Mouse (Mus musculus): ENCODE data around the gene Ccdc92.

Gene Ccdc92

DNA sequence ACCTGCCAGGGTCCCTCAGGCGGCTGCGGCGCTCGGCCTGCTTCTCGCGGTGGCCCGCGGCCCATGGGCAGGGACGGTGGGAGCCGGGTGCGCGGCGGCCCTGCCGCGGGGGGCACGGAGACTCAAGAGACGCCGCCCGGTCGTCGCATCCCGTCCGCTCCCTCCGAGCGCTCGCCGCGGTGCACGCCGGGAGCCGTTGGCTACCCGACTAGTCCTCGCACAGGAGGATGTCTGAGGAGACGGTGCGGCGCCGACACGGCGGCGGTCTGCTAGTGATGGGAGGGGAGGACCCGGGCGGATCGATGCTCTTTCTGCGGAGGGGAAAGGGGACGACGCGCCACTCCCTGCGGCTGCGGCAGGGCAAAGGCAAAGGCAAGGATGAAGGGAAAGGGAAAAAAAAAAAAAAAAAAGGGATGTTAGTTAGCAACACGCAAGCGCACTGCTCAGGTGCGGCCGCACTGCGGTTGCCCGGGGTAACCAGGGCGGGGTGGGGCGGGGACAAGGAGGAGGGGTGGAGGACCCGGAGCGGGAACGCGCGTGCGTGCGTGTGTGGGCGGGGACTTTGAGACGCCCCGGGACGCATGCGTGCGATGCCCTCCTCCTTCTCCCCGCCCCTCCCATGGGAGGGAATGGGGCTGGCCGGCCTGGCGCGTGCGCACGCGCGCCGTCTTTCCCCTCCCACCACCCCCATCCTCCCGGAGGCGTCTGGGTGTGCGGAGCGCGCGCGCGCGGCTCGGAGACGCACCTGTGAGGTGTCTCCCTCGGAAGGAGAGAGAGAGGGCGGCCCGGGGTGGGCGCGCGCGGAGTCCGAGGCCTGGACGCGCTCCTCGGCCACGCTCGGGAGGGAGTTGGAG, at the start of gene Ccdc92, which contains the start of gene Zfp664:
TSS of gene Ccdc92 (minus strand) at position 412 of the 854 bp plus-strand sequence.
TSS of gene Zfp664 (plus strand) at position 679 of the 854 bp plus-strand sequence.
- peak; percentile 98 for DNase-seq (ENCODE audit: low read depth, low spot score)

DNA sequence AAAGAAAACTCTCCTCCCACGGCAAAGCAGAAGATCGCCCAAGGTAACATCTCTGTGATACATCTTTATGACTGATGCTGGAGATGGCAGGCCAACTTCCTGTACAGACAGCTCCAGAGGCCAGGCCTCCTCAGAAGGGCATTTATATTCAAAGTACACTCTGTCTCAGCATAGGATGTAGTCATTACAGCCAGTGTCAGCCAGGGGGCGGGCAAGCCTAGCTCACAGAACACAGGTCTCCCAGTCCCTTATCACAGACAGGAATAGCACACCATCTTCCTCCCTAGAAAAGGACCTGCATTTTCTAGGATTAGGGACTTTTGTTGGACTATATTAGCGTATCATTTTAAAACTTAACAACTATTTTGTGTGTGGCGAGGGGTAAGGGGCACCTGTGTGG, 46.6 kb upstream of the Ccdc92 start:
- DNase-seq (ENCODE audit: low read depth, low spot score): peak; percentile 67

DNA sequence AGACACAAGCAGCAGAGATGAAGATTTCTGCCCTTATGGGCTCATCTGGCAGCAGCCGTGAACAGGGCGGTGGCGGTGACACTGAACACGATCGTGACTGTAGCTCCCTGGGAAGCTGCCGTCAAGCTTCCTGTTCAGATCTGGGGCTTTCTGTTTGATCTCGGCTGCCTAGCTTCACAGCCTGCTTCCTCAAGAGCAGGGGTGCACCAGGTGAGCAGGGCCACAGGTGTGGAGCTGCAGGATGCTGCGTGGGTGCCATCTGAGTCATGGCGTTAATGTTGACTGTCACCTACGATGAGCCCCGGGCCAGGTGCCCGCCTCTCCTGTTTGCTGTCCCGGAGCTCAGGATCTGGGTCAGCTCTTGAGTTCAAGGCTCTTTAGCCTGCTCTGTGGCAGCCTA, 44.7 kb upstream of the Ccdc92 start:
- no peak for DNase-seq (ENCODE audit: low read depth, low spot score)

DNA sequence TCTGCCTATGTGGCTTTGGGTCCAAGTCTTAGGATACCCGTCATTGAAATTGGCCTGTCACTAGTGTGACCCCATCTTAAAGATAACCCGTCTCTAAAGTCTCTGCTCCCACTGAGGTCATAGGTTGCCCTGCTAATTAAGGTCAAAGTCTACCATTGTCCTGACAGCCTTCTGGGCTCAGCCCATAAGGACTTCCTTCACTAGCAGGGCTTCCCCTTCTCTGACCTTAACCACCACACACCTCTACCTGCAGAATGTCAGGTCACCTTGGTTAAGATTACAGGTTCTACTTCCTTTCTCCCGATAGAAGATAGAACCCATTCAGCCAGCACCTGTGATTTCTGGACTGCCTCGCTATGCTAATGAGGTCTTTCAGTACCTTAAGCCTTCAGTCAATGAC, 41.6 kb upstream of the Ccdc92 start:
- DNase-seq (ENCODE audit: low read depth, low spot score): no peak

DNA sequence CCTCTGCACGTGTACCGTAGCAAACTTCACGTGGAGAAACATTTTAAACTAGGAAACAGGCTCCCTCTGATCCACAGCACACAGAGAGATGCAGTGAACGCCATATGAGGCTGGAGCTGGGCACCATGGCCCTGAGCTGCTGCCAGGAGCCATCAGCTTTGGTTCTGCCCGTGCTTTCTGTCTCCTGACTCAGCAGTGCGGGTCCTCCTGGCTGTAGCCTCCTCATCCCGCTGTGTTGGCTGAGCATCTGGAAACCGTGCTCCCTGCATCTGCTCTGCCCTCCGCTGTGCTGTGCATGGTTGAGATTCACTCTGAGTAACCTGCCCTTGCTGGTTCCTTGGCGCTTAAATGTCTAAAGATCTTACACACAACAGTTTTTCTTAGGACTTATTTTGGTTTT, 40.0 kb upstream of the Ccdc92 start:
- DNase-seq (ENCODE audit: low read depth, low spot score): no peak

DNA sequence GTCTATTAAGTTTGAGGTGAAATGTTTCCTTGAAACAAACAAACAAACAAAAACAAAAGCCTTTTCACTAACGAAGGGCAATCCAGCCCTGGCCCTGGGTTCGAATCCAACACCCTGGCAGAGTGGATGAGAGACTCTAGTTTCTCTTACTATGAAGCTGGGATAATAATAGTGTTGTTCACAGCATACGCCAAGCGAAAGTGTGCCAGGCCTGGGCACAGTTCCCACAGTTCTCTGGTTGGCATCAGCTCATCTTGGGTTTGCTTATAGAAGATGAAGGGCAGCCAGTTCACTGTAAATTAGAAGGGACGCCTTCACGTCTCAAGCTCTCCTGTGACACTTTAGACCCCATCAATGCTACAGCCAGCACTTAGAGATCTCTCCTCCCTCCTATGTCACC, 39.5 kb upstream of the Ccdc92 start:
- DNase-seq (ENCODE audit: low read depth, low spot score): no peak

DNA sequence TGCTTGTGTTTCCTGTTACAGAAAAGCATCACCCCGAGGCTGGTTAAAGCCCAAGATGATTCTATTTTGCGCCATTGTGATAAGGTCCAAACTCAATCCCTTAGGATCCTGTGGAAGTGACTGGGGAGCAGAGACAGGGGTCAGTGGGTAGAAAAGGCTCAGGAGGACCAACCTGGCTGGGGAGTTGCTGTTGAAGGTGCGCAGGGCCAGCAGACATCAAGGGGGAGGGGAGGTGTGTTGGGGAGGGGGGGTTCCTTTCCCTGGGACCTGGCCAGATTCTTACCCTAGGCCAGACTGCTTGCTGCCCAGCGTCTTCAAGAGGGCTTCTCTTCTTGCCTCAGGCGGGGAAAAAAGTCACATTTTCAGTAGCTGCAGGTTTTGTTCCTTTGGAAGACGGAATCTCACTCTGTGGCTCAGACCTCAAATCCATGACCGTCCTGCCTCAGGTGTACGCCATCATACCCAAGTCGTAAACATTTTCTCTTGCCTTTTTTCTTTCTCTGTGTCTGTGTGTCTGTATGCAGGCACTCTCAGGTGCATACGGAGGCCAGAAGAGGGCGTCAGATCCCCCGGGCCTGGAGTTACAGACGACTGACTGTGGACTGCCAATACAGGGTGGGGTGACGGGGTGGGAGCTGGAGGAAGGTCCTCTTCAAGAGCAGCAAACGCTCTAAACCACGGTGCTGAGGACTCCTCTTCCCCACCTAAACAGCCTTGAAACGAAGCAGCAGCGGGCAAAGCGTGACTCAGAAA, 38.7 kb upstream of the Ccdc92 start:
- no peak for DNase-seq (ENCODE audit: low read depth, low spot score)

DNA sequence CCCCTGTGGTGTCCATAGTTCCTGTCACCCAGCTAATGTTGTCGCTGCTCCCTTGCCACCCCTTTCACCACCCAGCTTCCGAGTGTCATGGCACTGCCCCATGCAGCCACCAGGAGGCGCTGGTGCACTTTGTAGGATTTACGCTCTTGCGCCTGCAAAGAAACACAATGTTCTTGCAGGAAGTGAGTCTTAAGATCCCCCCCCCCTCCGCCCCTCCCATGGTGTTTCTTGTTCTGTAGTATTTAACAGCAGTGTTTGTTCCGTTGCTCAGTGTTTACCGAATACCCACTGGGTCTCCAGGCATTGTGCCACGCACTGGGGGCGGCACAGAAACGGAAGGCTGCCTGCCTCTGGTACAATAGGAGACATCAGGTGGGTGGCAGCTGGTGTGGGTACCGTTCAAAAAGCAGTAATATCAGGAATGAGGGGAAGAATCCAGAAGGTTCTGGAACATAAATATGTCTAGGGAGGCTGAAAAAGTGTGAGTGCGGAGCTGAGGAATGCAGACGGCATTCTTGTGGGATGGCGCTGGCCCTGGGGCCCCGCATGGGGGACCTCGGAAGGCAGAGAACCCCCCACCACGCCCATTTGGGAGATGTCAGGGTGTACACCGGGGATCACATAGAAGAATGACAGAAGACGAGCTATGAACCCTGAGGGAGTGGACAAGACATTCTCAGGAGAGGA, 37.9 kb upstream of the Ccdc92 start:
- peak; percentile 55 for DNase-seq (ENCODE audit: low read depth, low spot score)

DNA sequence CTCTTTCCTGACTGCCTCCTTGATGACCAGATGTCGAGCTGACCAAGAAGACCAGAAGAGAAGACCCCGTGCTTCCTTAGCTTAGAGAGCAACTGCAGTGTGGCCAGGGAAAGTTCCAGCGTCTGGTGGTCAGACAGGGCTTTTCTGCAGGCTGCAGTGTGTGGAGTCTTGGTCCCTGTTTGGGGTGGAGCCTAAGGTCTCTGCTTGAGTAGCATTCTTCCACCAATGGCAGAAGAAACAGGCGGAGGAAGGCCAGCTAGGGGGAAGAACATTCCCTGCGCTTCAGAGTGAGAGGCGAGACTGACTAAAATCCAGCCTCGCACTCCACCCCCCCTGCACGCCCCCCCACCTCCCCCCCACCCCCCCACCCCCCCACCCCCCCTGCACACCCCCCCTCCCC, 33.9 kb upstream of the Ccdc92 start:
- DNase-seq (ENCODE audit: low read depth, low spot score): no peak

DNA sequence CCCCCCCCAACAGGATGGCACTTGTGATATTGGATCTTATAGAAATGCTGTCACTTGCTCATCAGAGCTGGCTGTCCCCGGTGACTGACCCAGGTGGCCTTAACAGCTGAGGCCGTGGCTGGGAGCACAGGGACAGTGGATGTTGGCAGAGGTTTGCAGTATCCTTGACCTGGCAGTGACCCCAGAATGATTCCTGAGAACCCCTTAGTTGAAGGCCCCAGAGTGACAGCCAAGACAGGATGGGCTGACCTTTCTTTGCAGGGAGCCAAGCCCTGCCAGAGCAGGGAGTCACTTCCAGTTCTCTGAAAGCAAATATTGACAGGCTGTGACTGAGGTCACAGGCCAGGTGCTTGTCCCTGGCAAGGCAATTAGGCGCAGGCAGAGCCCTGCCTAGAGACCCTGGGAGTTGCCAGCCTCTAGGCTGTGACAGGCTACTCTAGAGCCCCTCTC, 29.7 kb upstream of the Ccdc92 start:
- DNase-seq (ENCODE audit: low read depth, low spot score): no peak

DNA sequence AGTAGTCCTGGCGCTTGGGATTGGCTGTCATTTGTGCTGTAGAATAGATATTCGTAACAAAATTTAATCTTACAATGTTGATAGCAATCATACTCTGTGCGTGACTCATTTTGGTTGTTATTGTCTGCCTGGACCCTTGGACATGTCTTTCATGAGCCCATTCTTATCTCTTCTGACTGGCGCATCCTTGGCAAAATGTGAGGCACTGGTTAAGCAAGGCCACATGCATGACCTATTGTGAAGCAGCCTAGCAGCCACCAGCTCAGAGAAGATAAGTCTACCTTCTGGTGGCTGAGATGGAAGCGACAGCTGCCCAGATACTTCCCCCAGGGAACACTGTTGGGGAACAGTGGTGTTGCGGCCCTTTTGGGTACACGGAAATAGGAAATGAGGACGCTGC, 26.4 kb upstream of the Ccdc92 start:
- DNase-seq (ENCODE audit: low read depth, low spot score): no peak

DNA sequence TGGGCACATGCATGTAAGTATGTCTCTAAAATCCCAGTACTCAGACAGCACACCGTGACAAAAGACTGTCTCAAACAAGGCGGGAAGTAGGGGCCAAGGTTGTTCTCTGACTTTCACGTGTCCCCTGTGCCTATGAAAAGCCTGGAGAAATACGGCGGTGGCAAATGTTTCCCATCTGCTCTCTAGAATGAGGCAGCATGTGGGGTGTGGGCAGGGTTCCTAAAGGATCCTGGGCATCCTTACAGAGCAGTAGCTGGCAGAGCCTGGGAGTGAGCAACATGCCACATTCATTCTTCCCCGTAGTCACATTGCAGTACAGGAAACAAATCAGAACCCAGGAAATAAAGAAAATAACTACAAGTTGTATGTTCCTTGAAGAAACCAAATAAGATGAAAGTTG, 21.7 kb upstream of the Ccdc92 start:
- no peak for DNase-seq (ENCODE audit: low read depth, low spot score)

DNA sequence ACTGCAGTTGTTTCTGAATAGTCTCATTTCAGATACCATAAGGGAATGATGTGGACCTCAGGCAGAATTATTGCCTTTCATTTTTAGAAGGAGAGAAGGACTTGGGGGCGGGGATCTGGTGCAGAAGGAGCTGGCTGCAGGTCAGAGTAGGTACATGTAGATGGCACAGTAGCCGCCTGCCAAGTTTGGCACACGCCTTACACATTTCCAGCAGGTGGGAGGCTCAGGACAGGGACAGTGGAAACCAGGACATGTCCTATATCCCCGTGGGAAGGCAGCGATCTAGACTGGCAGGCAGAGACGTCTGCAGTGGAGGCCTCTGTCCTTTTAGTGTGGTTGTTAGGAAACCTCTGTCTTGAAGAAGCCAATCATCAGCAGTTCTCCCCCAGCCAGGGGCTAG, 17.6 kb upstream of the Ccdc92 start:
- no peak for DNase-seq (ENCODE audit: low read depth, low spot score)

DNA sequence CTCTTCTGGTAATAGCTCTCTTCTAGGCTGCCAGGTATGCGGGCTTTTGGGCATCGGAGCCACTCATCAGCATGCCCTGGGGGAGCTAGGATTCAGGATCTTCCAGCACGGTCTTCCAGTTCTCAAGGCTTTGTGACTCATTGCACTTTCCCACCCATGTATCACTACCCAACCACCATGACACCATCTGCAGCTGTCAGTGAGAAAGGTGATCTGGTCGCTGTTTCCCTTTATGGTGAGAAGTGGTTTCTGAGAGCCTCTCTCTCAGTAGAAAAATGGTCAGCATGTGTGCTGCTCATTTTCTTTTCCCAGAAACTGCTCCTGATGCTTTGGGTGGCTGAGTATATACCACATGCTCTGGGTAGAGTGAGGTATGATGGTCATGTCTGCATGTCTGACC, 17.0 kb upstream of the Ccdc92 start:
- DNase-seq (ENCODE audit: low read depth, low spot score): no peak

DNA sequence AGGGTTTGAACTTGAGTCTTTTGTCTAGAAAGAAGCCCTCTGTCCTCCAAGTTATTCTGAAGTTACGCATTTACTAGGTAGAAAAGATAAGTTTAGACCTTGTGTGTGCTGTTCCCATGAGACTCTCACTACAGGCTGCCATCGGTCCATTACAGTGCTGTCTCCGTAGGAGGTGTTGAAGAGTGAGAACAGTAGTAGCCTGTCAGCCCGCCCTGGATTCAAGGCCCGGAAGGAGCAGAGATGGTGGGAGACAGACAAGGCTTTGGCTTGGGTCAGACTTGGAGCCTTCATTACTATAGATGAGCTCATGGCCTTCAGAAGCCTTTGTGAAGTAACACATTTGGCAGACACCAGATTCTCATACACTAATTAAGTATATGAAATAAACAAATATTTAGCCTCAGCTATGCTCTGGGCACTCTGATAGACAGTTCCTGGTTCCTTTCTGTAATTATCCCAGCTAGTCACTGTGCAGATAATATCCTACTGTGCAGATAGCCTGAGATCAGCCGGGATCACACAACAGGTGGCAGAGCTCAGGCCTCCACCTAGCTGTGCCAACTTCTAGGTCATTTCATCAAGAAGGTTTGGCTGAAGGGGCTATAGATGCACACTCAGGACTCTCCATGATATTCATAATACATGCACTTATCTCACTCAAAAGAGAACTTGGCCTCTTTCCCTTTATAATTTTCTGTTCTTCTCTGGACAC, 11.8 kb upstream of the Ccdc92 start:
- DNase-seq (ENCODE audit: low read depth, low spot score): no peak

DNA sequence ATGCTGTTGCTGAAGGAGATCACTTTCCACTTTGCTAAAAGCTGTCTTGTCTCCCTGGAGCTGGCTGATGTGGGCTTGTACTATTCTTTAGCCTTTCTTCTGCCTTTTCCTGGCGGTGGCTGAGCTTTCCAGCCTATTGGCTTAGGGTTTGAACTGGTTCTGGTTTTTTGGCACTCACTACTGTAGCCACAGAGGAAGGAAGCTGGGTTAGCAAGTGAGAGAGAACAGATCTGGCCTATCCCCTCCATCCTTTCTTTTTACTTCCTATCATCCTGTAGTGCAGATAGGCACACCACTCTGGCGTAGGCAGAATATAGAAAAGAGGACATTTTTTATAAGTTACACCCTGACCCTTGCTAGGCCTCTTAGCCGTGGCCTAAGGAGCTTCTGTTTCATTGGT, 10.9 kb upstream of the Ccdc92 start:
- no peak for DNase-seq (ENCODE audit: low read depth, low spot score)

DNA sequence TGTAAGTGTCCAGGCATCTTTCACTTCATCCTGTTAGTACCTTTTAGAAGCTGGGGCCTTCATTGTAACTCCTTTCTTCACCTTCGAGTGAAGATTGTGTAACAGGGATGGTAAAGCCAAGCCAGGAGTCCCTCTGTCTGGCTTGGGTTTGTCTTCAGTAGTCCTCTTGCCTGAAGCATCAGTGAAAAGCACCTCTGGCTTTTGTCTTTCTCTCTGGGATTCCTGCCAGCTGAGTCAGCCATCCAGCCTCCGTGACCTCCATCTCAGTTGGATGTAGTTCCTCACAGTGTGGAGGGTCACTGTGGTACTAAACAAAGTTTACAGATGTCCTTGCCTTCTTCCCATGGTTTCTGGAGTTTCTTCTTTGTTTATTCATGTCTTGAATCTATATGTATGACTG, 9.8 kb upstream of the Ccdc92 start:
- no peak for DNase-seq (ENCODE audit: low read depth, low spot score)

DNA sequence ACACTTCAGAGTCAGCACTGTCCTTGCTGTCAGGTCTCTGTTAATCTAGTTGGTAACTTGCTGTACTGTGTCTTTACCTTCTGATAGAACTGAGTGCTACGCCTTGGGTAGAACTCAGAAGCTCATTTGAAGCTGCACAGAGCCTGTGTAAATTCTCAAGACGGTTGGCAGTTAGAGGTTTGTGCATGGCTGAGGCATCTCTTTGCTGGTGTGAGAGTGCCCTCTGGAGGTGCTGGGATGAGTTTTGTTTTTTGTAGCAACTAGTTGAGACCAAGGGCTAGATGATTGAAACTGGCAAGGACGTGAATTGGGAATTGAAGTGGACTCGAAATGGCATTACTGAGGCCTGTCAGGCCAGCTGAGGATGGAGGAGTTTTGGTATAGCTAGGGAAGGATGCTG, 6.8 kb upstream of the Ccdc92 start:
- peak; percentile 34 for DNase-seq (ENCODE audit: low read depth, low spot score)

DNA sequence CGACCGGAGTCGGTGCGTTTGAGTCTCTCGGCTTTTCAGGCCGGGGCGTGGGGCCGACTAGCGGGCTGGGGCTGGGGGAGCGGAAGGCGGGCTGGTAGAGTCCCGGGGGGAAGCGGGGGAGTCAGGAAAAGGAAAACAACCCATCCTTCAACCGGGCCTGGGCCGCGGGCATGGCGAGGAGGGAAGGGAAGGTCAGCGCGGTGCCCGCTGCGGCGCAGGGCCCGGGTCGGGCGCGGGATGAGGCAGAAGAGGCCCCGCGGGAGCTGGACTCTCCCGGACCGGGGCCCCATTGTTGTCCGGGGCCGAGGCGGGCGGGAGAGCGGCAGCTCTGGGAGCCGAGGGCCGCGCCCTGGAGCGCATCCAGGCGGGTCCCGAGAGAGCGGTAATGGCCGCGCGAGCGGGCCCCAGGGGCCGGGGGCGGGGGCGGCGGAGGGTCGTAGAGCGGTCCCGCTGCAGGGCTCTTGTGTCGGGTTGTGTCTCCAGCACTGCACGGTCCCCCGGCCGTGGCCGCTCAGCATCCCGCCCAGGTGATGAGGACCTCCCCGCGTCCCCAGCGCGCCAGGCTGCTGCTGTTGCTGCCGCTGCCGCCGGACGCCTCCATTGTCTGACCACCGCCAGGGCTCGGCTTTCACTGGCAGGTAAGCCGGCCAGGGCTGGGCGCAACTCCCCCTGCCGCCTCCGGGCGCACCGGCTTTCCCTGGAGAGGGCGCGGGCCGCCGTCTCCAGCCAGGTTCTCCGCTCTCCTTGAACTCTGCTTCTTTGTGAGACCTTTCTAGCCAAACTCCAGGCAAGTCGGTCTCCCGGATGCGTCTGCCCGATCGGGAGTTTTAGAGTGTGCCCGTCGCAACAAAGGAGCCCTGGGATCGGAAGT, 882 bp upstream of the Ccdc92 start:
- no peak for DNase-seq (ENCODE audit: low read depth, low spot score)

DNA sequence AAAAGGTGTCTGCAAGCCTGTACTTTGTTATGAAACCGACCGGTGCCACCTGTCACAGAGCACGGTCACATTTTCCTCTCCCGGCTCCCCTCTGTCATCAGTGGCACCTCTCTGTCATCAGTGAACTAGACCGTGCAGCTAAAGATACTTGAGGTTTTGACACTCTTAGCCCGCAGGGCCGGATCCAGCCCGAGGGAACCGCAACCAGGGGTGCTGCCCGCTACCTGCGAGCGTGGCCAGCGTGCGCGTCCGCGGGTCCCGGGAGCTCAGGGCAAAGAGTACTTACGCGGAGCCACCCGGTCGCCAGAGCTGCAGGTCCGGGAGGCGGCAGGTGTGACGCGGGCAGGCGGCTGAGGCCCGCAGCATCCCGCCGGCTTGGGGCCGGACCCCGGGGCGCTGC, 761 bp downstream of the Ccdc92 start:
- DNase-seq (ENCODE audit: low read depth, low spot score): no peak

DNA sequence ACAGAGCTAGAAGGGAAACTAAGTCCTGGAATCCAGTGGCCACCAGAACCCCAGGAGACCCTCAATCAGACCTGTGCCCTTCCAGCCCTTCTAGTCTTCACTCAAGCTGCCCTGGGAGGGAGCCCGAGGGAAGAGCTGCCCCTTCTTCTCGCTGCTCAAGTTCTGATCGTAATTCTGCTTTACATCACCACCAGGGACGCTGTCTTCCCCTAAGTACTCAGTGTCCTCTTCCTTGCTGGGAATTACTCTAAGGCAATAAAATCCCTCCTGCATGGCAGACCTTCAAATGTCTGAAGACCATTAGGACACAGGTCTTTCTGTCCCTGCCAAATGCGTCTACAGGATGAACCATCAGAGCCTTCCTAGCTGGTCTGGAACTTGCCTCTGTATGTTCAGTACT, 2.2 kb downstream of the Ccdc92 start:
- no peak for DNase-seq (ENCODE audit: low read depth, low spot score)

Measured in brain, embryonic 18.5 days (tissue).